In the genomic region with DNA sequence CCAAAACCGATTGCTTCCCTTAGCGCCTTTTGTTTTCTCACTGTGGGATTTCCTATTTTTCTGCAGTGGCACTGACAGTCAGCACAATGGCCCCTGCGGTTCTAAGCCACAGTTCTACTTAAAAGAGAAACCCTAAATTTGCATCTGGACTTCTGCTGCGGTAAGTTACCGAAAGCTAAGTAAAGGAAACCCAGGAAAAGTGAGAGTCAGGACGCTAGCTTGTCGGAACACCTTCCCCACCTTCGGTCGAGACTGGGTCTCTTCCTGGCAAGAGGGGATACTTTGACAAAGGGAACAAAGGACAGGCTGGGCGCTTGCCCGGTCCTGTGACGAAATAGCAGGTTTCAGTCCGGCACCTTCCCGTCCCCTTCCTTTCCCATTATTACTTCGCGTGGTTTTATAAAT, we compare ENCODE assay signal across 8 mouse cellular contexts. TPM values are rescaled to one million over a fixed set of nuclear protein-coding genes. Genes with fewer than 3 reads are reported as not detected.
DNase-seq lines count a peak whose midpoint lies in the region; ATAC-seq and TF ChIP-seq lines count a peak whose summit lies in the region.

No protein-coding gene starts in this region.

- no peak overlapping the region for H3K27ac ChIP-seq in spleen, adult 2 months (ENCODE audit: insufficient read depth, low read length)
- no peak overlapping the region for H3K27ac ChIP-seq in heart, embryonic 15.5 days
- no peak overlapping the region for H3K27ac ChIP-seq in cerebellum, adult 2 months (ENCODE audit: insufficient read depth, low read length)

- H3K27me3 ChIP-seq in spleen, adult 2 months (ENCODE audit: control insufficient read depth, insufficient read depth, low read length): no peaks in the 10 kb centered on the region
- no peaks in the 10 kb centered on the region for H3K27me3 ChIP-seq in heart, embryonic 15.5 days
- no peaks in the 10 kb centered on the region; the same call in 1 of the 2 replicates for H3K27me3 ChIP-seq in cerebellum, adult 2 months (ENCODE audit: control insufficient read depth, insufficient read depth, low read length)

- no peaks in the 10 kb centered on the region for H3K4me1 ChIP-seq in spleen, adult 2 months (ENCODE audit: control insufficient read depth, insufficient read depth, insufficient read length)
- no peaks in the 10 kb centered on the region for H3K4me1 ChIP-seq in heart, embryonic 15.5 days (replicated peaks)
- H3K4me1 ChIP-seq in cerebellum, adult 2 months (ENCODE audit: control insufficient read depth, insufficient read depth, low read length): no peaks in the 10 kb centered on the region

- H3K36me3 ChIP-seq in spleen, adult 2 months (ENCODE audit: control insufficient read depth, insufficient read depth, low read length): no peaks in the 10 kb centered on the region
- no peaks in the 10 kb centered on the region for H3K36me3 ChIP-seq in heart, embryonic 15.5 days

- no peak for DNase-seq in spleen, adult 2 months (ENCODE audit: low read depth in 1 of 2, low spot score in 2 of 2)
- no peak for DNase-seq in spleen, postnatal 14 days (ENCODE audit: low spot score in 2 of 2)
- peak; percentile 21 to 34 for DNase-seq in kidney, postnatal 4 days
- DNase-seq in mesoderm, embryonic 11.5 days (ENCODE audit: low read depth, low spot score): peak; percentile 29
- DNase-seq in left cerebral cortex, adult 9 months (ENCODE audit: low spot score in 2 of 2): no peak
- DNase-seq in cerebellum, adult 2 months: no peak
- no peak for DNase-seq in urinary bladder, postnatal 4 days (ENCODE audit: low spot score in 2 of 2)

- H3K9ac ChIP-seq in heart, embryonic 15.5 days: peak overlapping the region; percentile 22; the same call in 1 of the 2 replicates

- H3K4me3 ChIP-seq in spleen, adult 2 months (ENCODE audit: extremely low read depth, insufficient read depth, insufficient read length): peak overlapping the region; percentile 42
- peak overlapping the region; percentile 32 for H3K4me3 ChIP-seq in heart, embryonic 15.5 days
- no peak overlapping the region for H3K4me3 ChIP-seq in cerebellum, adult 2 months (replicated peaks; ENCODE audit: insufficient read depth, low read depth, low read length)

- H3K9me3 ChIP-seq in heart, embryonic 15.5 days (replicated peaks): no peaks in the 10 kb centered on the region

- H3K4me2 ChIP-seq in heart, embryonic 15.5 days: peak overlapping the region; percentile 58

- no peak for ATAC-seq in heart, embryonic 15.5 days (replicated peaks; ENCODE audit: insufficient number of reproducible peaks, insufficient read depth, low FRiP score, low read depth)

- no peak for TF ChIP-seq POLR2A in spleen, adult 2 months (IDR thresholded peaks at IDR 0.05; ENCODE audit: low read depth, low read length)
- no peak for TF ChIP-seq POLR2A in cerebellum, adult 2 months (IDR thresholded peaks at IDR 0.05; ENCODE audit: borderline replicate concordance, insufficient read depth, low read length)

- TF ChIP-seq CTCF in spleen, adult 2 months (IDR thresholded peaks at IDR 0.05; ENCODE audit: extremely low read depth, insufficient read depth, insufficient read length, insufficient replicate concordance): no peak
- no peak for TF ChIP-seq CTCF in cerebellum, adult 2 months (IDR thresholded peaks at IDR 0.05; ENCODE audit: borderline replicate concordance, insufficient read depth, low read depth, low read length)

- WGBS in spleen, adult 2 months: 5% methylated on average over 16 of the region's 16 CpGs
- WGBS in heart, embryonic 15.5 days: 5% methylated on average over 16 of the region's 16 CpGs
- WGBS in cerebellum, adult 2 months: 9% methylated on average over 16 of the region's 16 CpGs

RNA-seq across cellular contexts. Expression of a gene that starts 15.3 kb away (rescaled TPM):
- polyA plus RNA-seq in spleen, adult 2 months (2012; rRNA removed): 1.7 and 2.6 TPM in 2 replicates
- 6.4 and 7.1 TPM in 2 replicates for polyA plus RNA-seq in heart, embryonic 15.5 days (2015; fragmentation: Nextera tagmentation; extraction: Ambion mirVana)
- polyA plus RNA-seq in cerebellum, adult 2 months (2012; rRNA removed): 15.4 and 20.4 TPM in 2 replicates

RNA-seq across cellular contexts. Expression of a gene that starts 23.1 kb away (rescaled TPM):
- 11.2 and 21.8 TPM in 2 replicates for polyA plus RNA-seq in spleen, adult 2 months (2012; rRNA removed)
- 14.1 and 15.9 TPM in 2 replicates for polyA plus RNA-seq in heart, embryonic 15.5 days (2015; fragmentation: Nextera tagmentation; extraction: Ambion mirVana)
- 10.3 and 11.1 TPM in 2 replicates for polyA plus RNA-seq in cerebellum, adult 2 months (2012; rRNA removed)

Comparison
In these comparisons a context has a peak if more than half of its experiments do, and no peak if none do; other contexts are left out.
1. DNase-seq: peak in kidney, postnatal 4 days (2 of 2) and mesoderm, embryonic 11.5 days (single experiment); none in spleen, adult 2 months (0 of 2), spleen, postnatal 14 days (0 of 2), left cerebral cortex, adult 9 months (0 of 2), cerebellum, adult 2 months (0 of 2) and urinary bladder, postnatal 4 days (0 of 2).